Comparison of ENCODE assay signal across 14 mouse cellular contexts in the genomic region with DNA sequence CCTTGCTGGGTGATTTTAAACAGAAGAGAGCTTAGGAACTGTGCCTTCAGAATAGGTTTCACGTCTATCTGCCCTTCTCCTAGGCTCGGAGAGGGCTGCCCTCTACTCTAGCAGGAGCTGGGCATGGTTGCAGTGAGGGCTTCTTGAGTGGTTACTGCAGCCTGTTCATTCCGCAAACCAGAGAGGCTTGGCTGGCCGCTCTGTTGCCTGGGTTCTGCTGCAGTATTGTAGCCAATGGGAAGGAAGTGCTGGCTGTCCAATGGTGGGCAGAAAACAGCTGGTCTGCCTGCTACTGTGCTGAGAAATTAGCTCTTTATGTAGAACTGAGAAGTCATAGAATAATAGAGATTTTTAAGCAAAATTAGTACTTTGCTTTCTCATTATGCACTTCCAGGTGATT.
DNase-seq lines count a peak whose midpoint lies in the region; ATAC-seq and TF ChIP-seq lines count a peak whose summit lies in the region.
"Had no signal": no experiment of that assay in that cellular context is flagged by ENCODE, and none has a peak within 500 bp of the region (broad histone marks: within the 10 kb centered on the region; RNA-seq: fewer than 3 reads in every experiment).

No protein-coding gene starts in this region.

- TF ChIP-seq EP300 in lung, postnatal 0 days (IDR thresholded peaks at IDR 0.05): no peak

- no peaks in the 10 kb centered on the region for H3K9me3 ChIP-seq in lung, postnatal 0 days (ENCODE audit: low read length)
- H3K9me3 ChIP-seq: embryonic facial prominence, embryonic 15.5 days; heart, embryonic 13.5 days had no signal

- H3K27me3 ChIP-seq in lung, postnatal 0 days (replicated peaks; ENCODE audit: insufficient read depth, low read length): no peaks in the 10 kb centered on the region
- no peaks in the 10 kb centered on the region for H3K27me3 ChIP-seq in thymus, adult 2 months (ENCODE audit: control insufficient read depth, insufficient read depth, low read length)
- H3K27me3 ChIP-seq: embryonic facial prominence, embryonic 15.5 days; heart, embryonic 13.5 days had no signal

- no peak for TF ChIP-seq POLR2A in lung, adult 2 months (IDR thresholded peaks at IDR 0.05; ENCODE audit: borderline replicate concordance, extremely low read depth, low read depth, low read length)
- TF ChIP-seq POLR2A in thymus, adult 2 months (IDR thresholded peaks at IDR 0.05; ENCODE audit: control insufficient read depth, extremely low read depth, insufficient read depth, low read length, poor library complexity): no peak

- 56% methylated on average over 4 of the region's 4 CpGs for WGBS in lung, postnatal 0 days
- 68% methylated on average over 4 of the region's 4 CpGs for WGBS in lung, adult 2 months
- 93% methylated on average over 4 of the region's 4 CpGs for WGBS in thymus, adult 2 months

- no peak overlapping the region for H3K4me2 ChIP-seq in lung, postnatal 0 days (replicated peaks; ENCODE audit: low read depth, low read length)
- H3K4me2 ChIP-seq: embryonic facial prominence, embryonic 15.5 days; heart, embryonic 13.5 days; liver, embryonic 11.5 days had no signal

- H3K9ac ChIP-seq in lung, postnatal 0 days (replicated peaks; ENCODE audit: low read depth): no peak overlapping the region
- H3K9ac ChIP-seq: embryonic facial prominence, embryonic 15.5 days; heart, embryonic 13.5 days had no signal

- DNase-seq in cerebellum, postnatal 10 days: peak; percentile 2 to 15
- no peak for DNase-seq in cerebellum, postnatal 14 days
- peak; percentile 20 for DNase-seq in lung, postnatal 0 days (ENCODE audit: low spot score)
- no peak for DNase-seq in lung, adult 2 months
- DNase-seq in lung, postnatal 36 days: peak; percentile 43
- peak; percentile 11 for DNase-seq in retina, postnatal 1 day
- no peak for DNase-seq in thymus, adult 2 months
- no peak for DNase-seq in frontal cortex, adult 2 months (ENCODE audit: extremely low spot score in 1 of 2, low spot score in 1 of 2)
- DNase-seq: cerebellum, adult 8-10 months; kidney, postnatal 4 days had no signal

- H3K4me1 ChIP-seq in lung, postnatal 0 days (ENCODE audit: insufficient read depth, low read depth, low read length): no peaks in the 10 kb centered on the region
- H3K4me1 ChIP-seq in lung, adult 2 months (ENCODE audit: control insufficient read depth, insufficient read depth, low read length): peaks cover 2% of the 10 kb centered on the region; the same call in 1 of the 2 replicates
- no peaks in the 10 kb centered on the region for H3K4me1 ChIP-seq in thymus, adult 2 months (replicated peaks; ENCODE audit: control insufficient read depth, insufficient read depth, low read length)
- H3K4me1 ChIP-seq: embryonic facial prominence, embryonic 15.5 days; heart, embryonic 13.5 days had no signal

- ATAC-seq in lung, postnatal 0 days: no peak

- no peak for TF ChIP-seq CTCF in lung, postnatal 0 days (IDR thresholded peaks at IDR 0.05)
- no peak for TF ChIP-seq CTCF in lung, adult 2 months (IDR thresholded peaks at IDR 0.05; ENCODE audit: insufficient read depth, low read length)
- no peak for TF ChIP-seq CTCF in thymus, adult 2 months (IDR thresholded peaks at IDR 0.05; ENCODE audit: borderline replicate concordance, control insufficient read depth, extremely low read depth, insufficient read depth, low read length, poor library complexity)

- H3K27ac ChIP-seq in lung, postnatal 0 days (ENCODE audit: low read length): no peak overlapping the region
- no peak overlapping the region for H3K27ac ChIP-seq in thymus, adult 2 months (ENCODE audit: control insufficient read depth, insufficient read depth, low read length)
- H3K27ac ChIP-seq: embryonic facial prominence, embryonic 15.5 days; heart, embryonic 13.5 days; left cerebral cortex, adult 2 months had no signal

- H3K36me3 ChIP-seq in lung, postnatal 0 days (ENCODE audit: insufficient read depth, low read length): no peaks in the 10 kb centered on the region
- H3K36me3 ChIP-seq in thymus, adult 2 months (ENCODE audit: control insufficient read depth, insufficient read depth, low read length): no peaks in the 10 kb centered on the region
- H3K36me3 ChIP-seq: embryonic facial prominence, embryonic 15.5 days; heart, embryonic 13.5 days had no signal

- H3K4me3 ChIP-seq in lung, postnatal 0 days (ENCODE audit: low read depth, low read length): no peak overlapping the region
- H3K4me3 ChIP-seq in lung, adult 2 months (replicated peaks; ENCODE audit: extremely low read depth, low read depth, low read length): no peak overlapping the region
- no peak overlapping the region for H3K4me3 ChIP-seq in thymus, adult 2 months (ENCODE audit: control insufficient read depth, insufficient read depth, low read length)
- H3K4me3 ChIP-seq: embryonic facial prominence, embryonic 15.5 days; heart, embryonic 13.5 days; left cerebral cortex, adult 2 months had no signal

Comparison
In these comparisons a context has a peak if more than half of its experiments do, and no peak if none do; other contexts are left out.
1. DNase-seq: peak in cerebellum, postnatal 10 days (2 of 2), lung, postnatal 0 days (single experiment), lung, postnatal 36 days (single experiment) and retina, postnatal 1 day (single experiment); none in cerebellum, postnatal 14 days (0 of 2), lung, adult 2 months (single experiment), thymus, adult 2 months (single experiment) and frontal cortex, adult 2 months (0 of 2).